Mouse (Mus musculus): ENCODE measurements around the gene Abhd11.

The Abhd11 gene

GRCm38 (mm10) chr5:135023344-135024173, 14.6 kb downstream of the Abhd11 start, which contains the start of gene Stx1a:
Stx1a (plus strand) TSS chr5:135023482.
- DNase-seq (ENCODE audit: low read depth, low spot score) = peak; percentile 96

DNA sequence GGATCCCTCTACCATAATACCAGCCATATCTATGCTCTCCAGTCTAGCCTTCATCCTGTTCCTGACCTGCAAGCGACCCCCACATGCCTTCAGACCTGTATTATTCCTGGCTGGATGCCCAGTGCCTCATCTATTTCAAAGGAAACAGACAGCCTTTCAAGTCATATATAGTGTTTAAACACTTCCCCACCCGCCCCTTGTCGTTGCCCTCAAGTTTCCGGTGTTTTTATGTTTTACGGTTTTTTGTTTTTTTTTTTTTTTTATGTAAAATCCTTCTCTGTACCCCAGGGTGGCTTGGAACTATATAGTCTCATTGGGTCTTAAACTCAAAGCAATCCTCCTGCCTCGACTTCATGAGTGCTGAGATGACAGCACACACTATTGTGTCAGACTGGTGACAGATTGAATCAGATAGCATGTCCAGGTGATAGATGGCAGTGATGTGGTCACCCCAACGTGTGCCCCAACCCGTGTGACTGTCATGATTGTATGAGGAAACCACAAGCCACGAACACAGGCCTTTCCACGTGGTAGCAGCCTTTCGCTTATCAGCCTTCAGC, 15.8 kb downstream of the Abhd11 start:
- no peak for DNase-seq (ENCODE audit: low read depth, low spot score)

DNA sequence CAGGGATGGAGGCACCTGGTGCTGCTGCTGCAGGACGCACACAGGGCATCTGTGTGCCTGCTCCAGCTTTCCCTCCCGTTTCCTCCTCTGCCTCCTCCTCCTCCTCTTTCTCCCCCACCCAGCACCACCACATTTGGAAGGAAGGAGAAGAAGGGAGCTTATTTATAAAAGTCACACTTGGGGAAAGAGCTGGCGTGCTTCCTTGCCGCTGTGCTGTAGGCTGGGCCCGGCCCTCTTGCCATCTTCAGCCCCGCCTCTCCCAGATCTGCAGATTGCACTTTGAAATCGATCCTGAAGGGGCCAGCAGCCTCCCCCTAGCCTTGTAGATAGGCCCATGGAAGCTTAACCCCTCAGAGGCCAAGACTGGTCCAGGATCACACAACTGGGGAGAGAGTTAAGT, 16.9 kb downstream of the Abhd11 start:
- DNase-seq (ENCODE audit: low read depth, low spot score) = peak; percentile 36

- DNase-seq (ENCODE audit: low read depth, low spot score) = peak; percentile 36
Observed at GRCm38 (mm10) chr5:135029007-135029854, 20.3 kb downstream of the Abhd11 start.

DNA sequence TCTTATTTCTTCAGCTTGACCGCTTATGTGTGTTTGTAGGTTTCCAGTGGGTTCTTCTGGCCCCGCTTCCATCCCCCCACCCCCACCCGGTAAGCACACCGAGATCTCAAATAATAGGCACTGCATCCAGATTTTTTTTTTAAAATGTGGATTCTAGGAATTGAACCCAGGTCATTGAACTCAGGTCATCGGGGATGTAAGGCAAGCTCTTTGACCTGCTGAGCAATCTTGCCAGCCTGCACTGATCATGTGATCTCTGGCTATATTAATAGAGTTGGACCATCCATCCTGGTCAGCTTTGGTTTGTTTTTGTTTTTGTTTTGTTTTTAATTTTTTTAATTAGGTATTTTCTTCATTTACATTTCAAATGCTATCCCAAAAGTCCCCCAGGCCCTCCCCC, 23.6 kb downstream of the Abhd11 start:
- DNase-seq (ENCODE audit: low read depth, low spot score) = no peak

DNA sequence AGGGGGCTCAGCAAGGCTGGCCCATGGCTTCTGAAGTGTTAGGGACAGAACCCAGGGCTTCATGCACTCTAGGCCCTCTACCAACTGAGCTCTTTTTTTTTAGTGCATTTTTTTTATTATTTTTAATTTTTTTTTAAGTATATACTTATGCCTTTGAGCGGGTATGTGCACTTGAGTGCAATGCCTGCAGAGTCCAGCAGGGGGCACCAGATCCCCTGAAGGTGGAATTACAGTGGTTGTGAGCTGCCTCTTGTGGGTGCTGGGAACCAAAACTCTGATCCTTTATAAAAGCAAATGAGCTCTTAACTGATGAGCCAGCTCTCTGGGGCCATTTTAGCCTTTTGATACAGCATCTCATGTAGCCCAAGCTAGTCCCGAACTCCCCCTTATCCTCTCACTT, 25.6 kb downstream of the Abhd11 start:
- peak; percentile 47 for DNase-seq (ENCODE audit: low read depth, low spot score)

DNA sequence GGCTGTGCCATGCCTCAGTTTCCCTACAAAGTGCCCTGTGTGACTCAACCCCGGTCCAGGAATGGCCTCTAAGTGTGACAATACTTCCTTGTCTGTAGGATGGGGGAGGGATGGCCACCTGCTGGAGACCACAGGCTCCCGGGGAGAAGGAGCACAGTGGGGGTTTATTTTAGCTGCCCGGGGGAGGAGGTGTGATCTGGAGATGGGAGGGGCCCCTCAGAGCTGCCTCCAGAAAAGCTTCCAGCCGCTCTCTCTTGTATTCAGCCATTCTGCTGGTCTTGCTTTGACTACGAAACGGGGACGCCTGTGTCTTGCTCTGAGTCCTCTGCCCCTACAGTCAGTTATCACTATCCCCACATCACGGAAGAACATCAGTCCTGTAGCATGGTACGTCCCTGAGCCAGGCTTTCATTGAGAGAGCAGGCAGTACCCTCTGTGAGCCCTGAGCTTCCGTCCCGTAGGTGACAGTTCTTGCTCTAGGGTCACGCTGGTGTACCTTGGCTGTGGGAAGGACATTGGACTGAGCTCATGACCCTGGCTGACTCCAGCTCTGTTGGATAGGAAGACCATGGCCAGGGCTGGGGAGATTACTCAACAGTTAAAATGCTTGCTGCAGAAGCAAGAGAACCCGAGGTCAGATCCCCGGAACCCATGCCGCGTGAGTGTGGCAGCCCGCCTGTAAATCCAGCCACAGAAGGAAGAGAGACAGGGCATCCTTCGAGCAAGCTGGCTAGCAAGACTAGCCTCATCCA, 26.8 kb downstream of the Abhd11 start:
- DNase-seq (ENCODE audit: low read depth, low spot score) = no peak

- DNase-seq (ENCODE audit: low read depth, low spot score) = no peak
Observed at GRCm38 (mm10) chr5:135037946-135038345, 29.0 kb downstream of the Abhd11 start.

GRCm38 (mm10) chr5:135039541-135039940, 30.6 kb downstream of the Abhd11 start:
- DNase-seq (ENCODE audit: low read depth, low spot score) = no peak

DNA sequence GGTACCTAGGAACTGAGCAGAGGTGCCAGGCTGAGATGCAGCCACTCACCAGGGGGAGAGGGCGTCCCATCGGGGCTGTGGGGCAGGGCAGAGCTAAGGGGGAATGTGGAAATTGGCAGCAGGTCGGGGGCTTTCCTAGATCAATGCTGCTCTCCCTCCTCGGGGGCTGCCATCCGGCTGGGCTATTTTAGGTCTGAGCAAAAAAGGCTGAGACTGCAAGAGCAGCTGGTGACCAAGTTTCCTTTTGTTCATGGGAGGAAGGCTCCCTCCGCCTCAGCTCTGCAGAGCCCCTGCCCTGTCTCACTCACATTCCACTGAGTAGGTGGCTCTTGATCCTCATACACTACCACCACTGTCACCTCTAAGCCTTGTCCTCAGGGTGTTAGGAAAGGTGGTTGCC, 31.1 kb downstream of the Abhd11 start:
- no peak for DNase-seq (ENCODE audit: low read depth, low spot score)

- no peak for DNase-seq (ENCODE audit: low read depth, low spot score)
Observed at GRCm38 (mm10) chr5:135040777-135041176, 31.8 kb downstream of the Abhd11 start.

- DNase-seq (ENCODE audit: low read depth, low spot score) = peak; percentile 95
Observed at GRCm38 (mm10) chr5:135042105-135042788, 33.3 kb downstream of the Abhd11 start.

GRCm38 (mm10) chr5:135044575-135044974, 35.6 kb downstream of the Abhd11 start:
- no peak for DNase-seq (ENCODE audit: low read depth, low spot score)

DNA sequence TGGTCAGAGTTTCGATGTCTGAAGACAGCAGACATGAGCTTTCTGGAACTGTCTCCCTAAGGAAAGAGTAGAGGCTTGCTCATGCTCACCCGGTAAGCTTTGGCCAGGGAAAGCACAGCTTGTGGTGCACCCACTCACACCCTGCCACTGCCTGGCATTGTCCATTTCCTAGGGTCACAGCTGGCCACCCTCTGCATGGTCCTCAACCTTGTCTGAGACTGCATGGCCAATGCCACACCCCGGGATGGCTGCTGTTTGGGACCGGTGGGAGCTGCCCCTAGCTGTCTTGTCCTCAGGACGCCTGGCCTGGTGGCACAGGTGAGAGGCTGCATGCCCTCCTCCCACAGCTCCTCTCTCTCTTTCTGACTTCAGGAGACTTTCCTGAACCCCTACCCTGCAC, 39.6 kb downstream of the Abhd11 start:
- no peak for DNase-seq (ENCODE audit: low read depth, low spot score)

DNA sequence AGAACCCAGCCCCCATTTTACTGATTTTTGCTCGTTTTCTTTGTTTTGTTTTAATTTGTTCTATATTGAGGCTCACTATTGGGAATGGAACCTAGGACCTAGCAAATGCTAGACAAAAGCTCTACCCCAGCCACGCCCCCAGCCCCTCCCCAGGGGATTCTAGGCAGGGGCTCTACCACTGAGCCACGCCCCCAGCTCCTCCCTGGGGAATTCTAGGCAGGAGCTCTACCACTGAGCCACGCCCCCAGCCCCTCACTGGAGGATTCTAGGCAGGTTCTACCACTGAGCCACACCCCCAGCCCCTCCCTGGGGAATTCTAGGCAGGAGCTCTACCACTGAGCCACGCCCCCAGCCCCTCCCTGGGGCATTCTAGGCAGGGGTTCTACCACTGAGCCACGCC, 40.3 kb downstream of the Abhd11 start:
- peak; percentile 95 for DNase-seq (ENCODE audit: low read depth, low spot score)

- no peak for DNase-seq (ENCODE audit: low read depth, low spot score)
Observed at GRCm38 (mm10) chr5:135053356-135053755, 44.4 kb downstream of the Abhd11 start.
